Mouse (Mus musculus) limb, embryonic 14.5 days (tissue): ENCODE results near the gene Mvb12b. TPM values are rescaled to one million over a fixed set of nuclear protein-coding genes. Genes with fewer than 3 reads are reported as not detected.

ENCODE experiments used
- ATAC-seq: fragments of 200-750 bp; cut with Nextera tagmentation; 2 replicates; pipeline ENCODE4 v1.8.0; 2017; ENCODE audit warnings: low read depth, moderate number of reproducible peaks, moderate TSS enrichment; ENCODE audit not compliant: low FRiP score
- DNase-seq: peaks from one replicate; pipeline ENCODE4 v3.0.0-alpha.2; 2015; ENCODE audit warnings: low spot score
- H3K27ac ChIP-seq: fragments of 300-500 bp; sonication (generic); replicated peaks from 2 replicates; pipeline ENCODE4 v1.5.1; 2014; ENCODE audit warnings: low read depth, mild to moderate bottlenecking, low read length, moderate library complexity, mixed read lengths
- H3K27me3 ChIP-seq: fragments of 300-500 bp; sonication (generic); 2 replicates; pipeline ENCODE4 v1.6.1; 2014; ENCODE audit warnings: low read length, mixed read lengths; ENCODE audit not compliant: control insufficient read depth, insufficient read depth
- H3K36me3 ChIP-seq: fragments of 300-500 bp; sonication (generic); 2 replicates; pipeline ENCODE4 v1.6.1; 2014; ENCODE audit warnings: mild to moderate bottlenecking, low read length, moderate library complexity, mixed read lengths; ENCODE audit not compliant: control insufficient read depth, insufficient read depth
- H3K4me1 ChIP-seq: fragments of 300-500 bp; sonication (generic); 2 replicates; pipeline ENCODE4 v1.6.1; 2014; ENCODE audit warnings: antibody characterized with exemption, low read length, mixed read lengths; ENCODE audit not compliant: control insufficient read depth, insufficient read depth
- H3K4me2 ChIP-seq: fragments of 300-500 bp; sonication (generic); replicated peaks from 2 replicates; pipeline ENCODE4 v1.6.1; 2014; ENCODE audit warnings: low read depth, mild to moderate bottlenecking, low read length, moderate library complexity; ENCODE audit not compliant: severe bottlenecking
- H3K4me3 ChIP-seq: fragments of 300-500 bp; sonication (generic); replicated peaks from 2 replicates; pipeline ENCODE4 v1.5.1; 2014; ENCODE audit warnings: low read length
- H3K9ac ChIP-seq: fragments of 300-500 bp; sonication (generic); 2 replicates; pipeline ENCODE4 v1.6.1; 2014; ENCODE audit warnings: mild to moderate bottlenecking, low read depth, low read length, moderate library complexity; ENCODE audit not compliant: severe bottlenecking
- H3K9me3 ChIP-seq: fragments of 300-500 bp; sonication (generic); 2 replicates; pipeline ENCODE4 v1.6.1; 2016; ENCODE audit warnings: low read length; ENCODE audit not compliant: control insufficient read depth
- POLR2A ChIP-seq: fragments of 200-500 bp; IDR thresholded peaks from 2 replicates; pipeline ENCODE4 v1.8.0; 2012; ENCODE audit warnings: inconsistent platforms, mild to moderate bottlenecking, moderate library complexity, borderline replicate concordance; ENCODE audit not compliant: insufficient read depth, insufficient read length; ENCODE audit errors: extremely low read depth
- WGBS: fragments of 180-500 bp; shearing (Covaris S2); extraction: QIAGEN DNeasy Blood & Tissue Kit; methylation state at CpG from one replicate; pipeline ENCODE4 v1.1.7; 2014; 5-methylcytosine and 5-hydroxymethylcytosine counted together
- polyA plus RNA-seq, 2 experiments: library from polyadenylated mRNA; depleted of rRNA in 1 of 2; stranded (reverse) in 1 of 2; unstranded in 1 of 2; fragments of >200 nt; fragmentation: Nextera tagmentation in 1 of 2; extraction: Ambion mirVana in 1 of 2; gene quantifications; 2 replicates each; pipeline versions ENCODE4 v1.2.1 to v1.2.3; 2012 to 2014

The Mvb12b gene
- polyA plus RNA-seq, 2 experiments: 17.5 to 26.6 TPM

- TF ChIP-seq POLR2A: no peak
- H3K36me3 ChIP-seq: peaks cover 17% of the 10 kb centered on the region
- no peak overlapping the region for H3K4me3 ChIP-seq
- 0 out of 2 replicates have a peak, but pooled peaks cover 3% of the 10 kb centered on the region for H3K9me3 ChIP-seq
- H3K4me2 ChIP-seq: no peak overlapping the region
- peaks cover 19% of the 10 kb centered on the region for H3K4me1 ChIP-seq
- H3K27me3 ChIP-seq: no peaks in the 10 kb centered on the region
- H3K9ac ChIP-seq: no peak overlapping the region
- 77% methylated on average over 4 of the region's 4 CpGs for WGBS
- H3K27ac ChIP-seq: no peak overlapping the region
- DNase-seq: no peak
- no peak for ATAC-seq
These were observed 19.4 kb downstream of the Mvb12b start for GRCm38 (mm10) chr2:33868322-33868721.

- Histone ChIP-seq H3K9me3 (no peaks in the 10 kb centered on the region), H3K4me3 (no peak overlapping the region), H3K4me2 (no peak overlapping the region), H3K9ac (no peak overlapping the region), H3K4me1 (peaks cover 8% of the 10 kb centered on the region; the same call in 1 of the 2 replicates), H3K27me3 (no peaks in the 10 kb centered on the region), H3K27ac (no peak overlapping the region), H3K36me3 (peaks cover 6% of the 10 kb centered on the region)
- DNase-seq: no peak
- TF ChIP-seq POLR2A: no peak
- ATAC-seq: no peak
- 77% methylated on average over 2 of the region's 2 CpGs for WGBS
These were observed 31.0 kb downstream of the Mvb12b start for GRCm38 (mm10) chr2:33856746-33857145.

DNA sequence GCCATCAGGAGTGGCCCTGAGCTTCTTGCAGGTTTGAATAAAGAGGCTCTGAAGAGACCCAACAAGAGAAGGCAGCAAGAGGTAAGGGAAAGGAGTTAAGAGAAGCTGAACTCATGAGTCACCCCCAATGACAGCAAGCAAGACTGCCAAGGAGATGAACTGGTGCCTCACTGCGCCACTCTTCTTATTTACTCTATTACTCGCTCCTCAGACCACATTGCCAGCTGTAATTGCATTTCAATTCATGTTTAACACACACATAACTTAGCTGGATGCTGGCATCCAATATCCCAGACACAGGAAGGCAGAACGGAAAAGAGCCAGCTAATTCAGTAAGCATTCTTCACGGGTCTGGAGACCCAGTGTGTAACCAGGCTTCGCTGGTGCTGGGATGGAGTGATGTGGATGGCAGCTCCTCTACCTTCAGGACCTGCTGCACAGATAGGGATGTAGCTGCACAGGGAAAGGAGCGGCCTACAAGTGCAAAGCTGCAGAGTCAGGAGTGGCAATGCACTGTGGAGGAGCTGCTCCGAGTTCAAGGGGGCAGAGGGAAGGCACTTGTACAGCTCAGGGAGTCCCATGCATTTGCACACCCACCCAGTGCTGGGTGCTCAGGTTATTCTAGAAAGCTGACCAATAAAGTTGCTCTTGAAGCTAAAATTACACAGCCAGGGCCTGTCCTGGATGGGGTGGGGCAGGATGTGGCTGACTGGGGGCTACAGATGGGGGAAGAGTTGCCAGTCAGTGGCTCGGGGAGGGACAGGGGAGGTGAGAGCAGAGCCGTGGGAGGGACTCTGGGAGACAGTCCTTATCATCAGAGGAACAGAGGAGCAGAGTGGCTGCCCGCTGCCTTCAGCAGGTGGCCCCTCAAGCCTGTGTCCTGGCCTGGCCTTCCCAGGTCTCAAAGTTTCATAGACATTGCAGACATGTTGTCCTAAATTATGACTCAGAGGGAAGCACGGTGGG, 34.5 kb downstream of the Mvb12b start:
- Histone ChIP-seq H3K9me3 (no peaks in the 10 kb centered on the region), H3K27ac (no peak overlapping the region), H3K4me1 (peaks cover 9% of the 10 kb centered on the region; the same call in 1 of the 2 replicates), H3K4me2 (no peak overlapping the region), H3K36me3 (peaks cover 6% of the 10 kb centered on the region), H3K27me3 (no peaks in the 10 kb centered on the region), H3K9ac (no peak overlapping the region), H3K4me3 (no peak overlapping the region)
- TF ChIP-seq POLR2A: no peak
- whole genome bisulfite sequencing: 70% methylated on average over 11 of the region's 11 CpGs
- no peak for ATAC-seq
- DNase-seq: no peak

- no peaks in the 10 kb centered on the region for H3K36me3 ChIP-seq
- 74% methylated on average over 11 of the region's 11 CpGs for WGBS
- DNase-seq (no peak), ATAC-seq (no peak)
- no peaks in the 10 kb centered on the region for H3K27me3 ChIP-seq
- no peak for TF ChIP-seq POLR2A
- H3K9me3 ChIP-seq: no peaks in the 10 kb centered on the region
- no peak overlapping the region for H3K4me3 ChIP-seq
- H3K9ac ChIP-seq: no peak overlapping the region
- peak overlapping the region; percentile 7; the same call in 1 of the 2 replicates for H3K27ac ChIP-seq
- H3K4me2 ChIP-seq: no peak overlapping the region
- H3K4me1 ChIP-seq: peaks cover 21% of the 10 kb centered on the region
These were observed 40.4 kb downstream of the Mvb12b start for GRCm38 (mm10) chr2:33847196-33847834.

- no peak overlapping the region for H3K9ac ChIP-seq
These were observed 41.1 kb downstream of the Mvb12b start for GRCm38 (mm10) chr2:33846635-33847034.

More at GRCm38 (mm10) chr2:33846635-33847034, 41.1 kb downstream of the Mvb12b start:
- Histone ChIP-seq H3K27ac (peak overlapping the region; percentile 7; the same call in 1 of the 2 replicates), H3K36me3 (no peaks in the 10 kb centered on the region), H3K9me3 (no peaks in the 10 kb centered on the region), H3K4me1 (peaks cover 21% of the 10 kb centered on the region), H3K27me3 (no peaks in the 10 kb centered on the region), H3K4me2 (no peak overlapping the region), H3K4me3 (no peak overlapping the region)
- DNase-seq (no peak), ATAC-seq (no peak)
- 10% methylated on average over 4 of the region's 4 CpGs for WGBS
- no peak for TF ChIP-seq POLR2A
